Mouse (Mus musculus): ENCODE measurements around the gene Grb2. TPM values are rescaled to one million over a fixed set of nuclear protein-coding genes. Genes with fewer than 3 reads are reported as not detected.

Gene Grb2
- polyA plus RNA-seq, 1 experiment from 2014 or later, result 83.5 TPM

GRCm38 (mm10) chr11:115693979-115694578, 14.3 kb downstream of the Grb2 start:
- WGBS, result 82% methylated on average over 12 of the region's 12 CpGs
- Histone ChIP-seq H3K4me3 (replicated peaks) (no peak overlapping the region), H3K9me3 (no peaks in the 10 kb centered on the region), H3K4me2 (no peak overlapping the region), H3K27ac (no peak overlapping the region), H3K9ac (no peak overlapping the region), H3K4me1 (0 out of 2 replicates have a peak, but pooled peaks cover 9% of the 10 kb centered on the region), H3K27me3 (replicated peaks) (no peaks in the 10 kb centered on the region), H3K36me3 (peaks cover 17% of the 10 kb centered on the region; the same call in 1 of the 2 replicates)
- no peak for ATAC-seq (ENCODE audit: insufficient read depth, low FRiP score, low read depth)

GRCm38 (mm10) chr11:115692800-115693199, 15.6 kb downstream of the Grb2 start:
- Histone ChIP-seq H3K9ac (no peak overlapping the region), H3K9me3 (no peaks in the 10 kb centered on the region), H3K27me3 (replicated peaks) (no peaks in the 10 kb centered on the region), H3K27ac (peak overlapping the region; percentile 13; the same call in 1 of the 2 replicates), H3K36me3 (peaks cover 12% of the 10 kb centered on the region; the same call in 1 of the 2 replicates), H3K4me2 (no peak overlapping the region), H3K4me1 (0 out of 2 replicates have a peak, but pooled peaks cover 3% of the 10 kb centered on the region), H3K4me3 (replicated peaks) (no peak overlapping the region)
- 56% methylated on average over 5 of the region's 5 CpGs for WGBS
- ATAC-seq (ENCODE audit: insufficient read depth, low FRiP score, low read depth), result no peak

- Histone ChIP-seq H3K27me3 (replicated peaks) (no peaks in the 10 kb centered on the region), H3K9me3 (no peaks in the 10 kb centered on the region), H3K4me3 (replicated peaks) (no peak overlapping the region), H3K4me1 (no peaks in the 10 kb centered on the region), H3K9ac (no peak overlapping the region), H3K36me3 (peaks cover 6% of the 10 kb centered on the region; the same call in 1 of the 2 replicates), H3K27ac (no peak overlapping the region), H3K4me2 (no peak overlapping the region)
- no peak for ATAC-seq (ENCODE audit: insufficient read depth, low FRiP score, low read depth)
- 78% methylated on average over 2 of the region's 2 CpGs for WGBS
Observed at GRCm38 (mm10) chr11:115691976-115692375, 16.4 kb downstream of the Grb2 start.

- no peak overlapping the region for H3K4me3 ChIP-seq (replicated peaks)
- H3K4me2 ChIP-seq, result no peak overlapping the region
- ATAC-seq (ENCODE audit: insufficient read depth, low FRiP score, low read depth), result no peak
- H3K27me3 ChIP-seq (replicated peaks), result no peaks in the 10 kb centered on the region
- no peak overlapping the region for H3K9ac ChIP-seq
- H3K4me1 ChIP-seq, result no peaks in the 10 kb centered on the region
- no peak overlapping the region for H3K27ac ChIP-seq
- H3K9me3 ChIP-seq, result no peaks in the 10 kb centered on the region
- WGBS, result 91% methylated on average over 5 of the region's 5 CpGs
- peaks cover 6% of the 10 kb centered on the region; the same call in 1 of the 2 replicates for H3K36me3 ChIP-seq
Observed at GRCm38 (mm10) chr11:115691511-115691910, 16.9 kb downstream of the Grb2 start.

- Histone ChIP-seq H3K9ac (no peak overlapping the region), H3K4me2 (no peak overlapping the region), H3K27ac (no peak overlapping the region), H3K36me3 (peaks cover 6% of the 10 kb centered on the region; the same call in 1 of the 2 replicates), H3K9me3 (no peaks in the 10 kb centered on the region), H3K4me3 (replicated peaks) (no peak overlapping the region), H3K4me1 (peaks cover 2% of the 10 kb centered on the region; the same call in 1 of the 2 replicates), H3K27me3 (replicated peaks) (no peaks in the 10 kb centered on the region)
- WGBS, result 85% methylated on average over 5 of the region's 5 CpGs
- no peak for ATAC-seq (ENCODE audit: insufficient read depth, low FRiP score, low read depth)
Observed at GRCm38 (mm10) chr11:115691013-115691412, 17.4 kb downstream of the Grb2 start.

- WGBS, result 67% methylated on average over 5 of the region's 5 CpGs
- H3K4me1 ChIP-seq, result peaks cover 7% of the 10 kb centered on the region; the same call in 1 of the 2 replicates
- H3K9ac ChIP-seq, result no peak overlapping the region
- H3K4me2 ChIP-seq, result no peak overlapping the region
- no peaks in the 10 kb centered on the region for H3K9me3 ChIP-seq
- no peak for ATAC-seq (ENCODE audit: insufficient read depth, low FRiP score, low read depth)
- H3K27ac ChIP-seq, result no peak overlapping the region
- H3K27me3 ChIP-seq (replicated peaks), result no peaks in the 10 kb centered on the region
- no peak overlapping the region for H3K4me3 ChIP-seq (replicated peaks)
- H3K36me3 ChIP-seq, result peaks cover 6% of the 10 kb centered on the region; the same call in 1 of the 2 replicates
Observed at GRCm38 (mm10) chr11:115690356-115690755, 18.0 kb downstream of the Grb2 start.

- WGBS, result 94% methylated on average over 14 of the region's 14 CpGs
- H3K9ac ChIP-seq, result no peak overlapping the region
- no peak overlapping the region for H3K4me2 ChIP-seq
- no peak for ATAC-seq (ENCODE audit: insufficient read depth, low FRiP score, low read depth)
- no peaks in the 10 kb centered on the region for H3K9me3 ChIP-seq
- H3K27me3 ChIP-seq (replicated peaks), result no peaks in the 10 kb centered on the region
- H3K4me3 ChIP-seq (replicated peaks), result no peak overlapping the region
- H3K4me1 ChIP-seq, result peaks cover 15% of the 10 kb centered on the region; the same call in 1 of the 2 replicates
- H3K36me3 ChIP-seq, result 0 out of 2 replicates have a peak, but pooled peaks cover 6% of the 10 kb centered on the region
- no peak overlapping the region for H3K27ac ChIP-seq
Observed at GRCm38 (mm10) chr11:115689137-115689915, 19.1 kb downstream of the Grb2 start.

GRCm38 (mm10) chr11:115686369-115686768, 22.0 kb downstream of the Grb2 start:
- Histone ChIP-seq H3K9ac (no peak overlapping the region), H3K36me3 (peaks cover 6% of the 10 kb centered on the region; the same call in 1 of the 2 replicates), H3K9me3 (no peaks in the 10 kb centered on the region), H3K4me1 (peaks cover 15% of the 10 kb centered on the region; the same call in 1 of the 2 replicates), H3K27me3 (replicated peaks) (no peaks in the 10 kb centered on the region), H3K4me2 (no peak overlapping the region), H3K4me3 (replicated peaks) (no peak overlapping the region), H3K27ac (no peak overlapping the region)
- ATAC-seq (ENCODE audit: insufficient read depth, low FRiP score, low read depth), result no peak
- 81% methylated on average over 6 of the region's 6 CpGs for WGBS

- H3K9ac ChIP-seq, result no peak overlapping the region
- ATAC-seq (ENCODE audit: insufficient read depth, low FRiP score, low read depth), result no peak
- H3K9me3 ChIP-seq, result no peaks in the 10 kb centered on the region
- 65% methylated on average over 7 of the region's 7 CpGs for WGBS
- H3K4me3 ChIP-seq (replicated peaks), result no peak overlapping the region
- peaks cover 6% of the 10 kb centered on the region; the same call in 1 of the 2 replicates for H3K36me3 ChIP-seq
- H3K27me3 ChIP-seq (replicated peaks), result no peaks in the 10 kb centered on the region
- H3K4me1 ChIP-seq, result peaks cover 15% of the 10 kb centered on the region; the same call in 1 of the 2 replicates
- no peak overlapping the region for H3K4me2 ChIP-seq
- H3K27ac ChIP-seq, result no peak overlapping the region
Observed at GRCm38 (mm10) chr11:115685954-115686353, 22.4 kb downstream of the Grb2 start.

- Histone ChIP-seq H3K4me1 (peaks cover 15% of the 10 kb centered on the region; the same call in 1 of the 2 replicates), H3K9me3 (no peaks in the 10 kb centered on the region), H3K27me3 (replicated peaks) (no peaks in the 10 kb centered on the region), H3K36me3 (peaks cover 6% of the 10 kb centered on the region; the same call in 1 of the 2 replicates), H3K27ac (no peak overlapping the region), H3K4me2 (no peak overlapping the region), H3K9ac (no peak overlapping the region), H3K4me3 (replicated peaks) (no peak overlapping the region)
- no peak for ATAC-seq (ENCODE audit: insufficient read depth, low FRiP score, low read depth)
- WGBS, result 87% methylated on average over 6 of the region's 6 CpGs
Observed at GRCm38 (mm10) chr11:115684877-115685276, 23.5 kb downstream of the Grb2 start.

- H3K9ac ChIP-seq, result no peak overlapping the region
- 95% methylated on average over 5 of the region's 5 CpGs for WGBS
- ATAC-seq (ENCODE audit: insufficient read depth, low FRiP score, low read depth), result no peak
Observed at GRCm38 (mm10) chr11:115683326-115683725, 25.1 kb downstream of the Grb2 start.

GRCm38 (mm10) chr11:115682411-115682810, 26.0 kb downstream of the Grb2 start:
- no peak for ATAC-seq (ENCODE audit: insufficient read depth, low FRiP score, low read depth)
- H3K9me3 ChIP-seq, result no peaks in the 10 kb centered on the region
- H3K27me3 ChIP-seq (replicated peaks), result no peaks in the 10 kb centered on the region
- H3K27ac ChIP-seq, result no peak overlapping the region
- H3K9ac ChIP-seq, result no peak overlapping the region
- H3K4me2 ChIP-seq, result no peak overlapping the region
- 92% methylated on average over 3 of the region's 3 CpGs for WGBS
- peaks cover 6% of the 10 kb centered on the region; the same call in 1 of the 2 replicates for H3K36me3 ChIP-seq
- H3K4me3 ChIP-seq (replicated peaks), result no peak overlapping the region
- H3K4me1 ChIP-seq, result peaks cover 15% of the 10 kb centered on the region; the same call in 1 of the 2 replicates

More at GRCm38 (mm10) chr11:115683326-115683725, 25.1 kb downstream of the Grb2 start:
- Histone ChIP-seq H3K4me2 (no peak overlapping the region), H3K9me3 (no peaks in the 10 kb centered on the region), H3K27me3 (replicated peaks) (no peaks in the 10 kb centered on the region), H3K4me3 (replicated peaks) (no peak overlapping the region), H3K27ac (no peak overlapping the region), H3K4me1 (peaks cover 15% of the 10 kb centered on the region; the same call in 1 of the 2 replicates), H3K36me3 (peaks cover 5% of the 10 kb centered on the region; the same call in 1 of the 2 replicates)

Measured in stomach, embryonic 15.5 days (tissue).